Mouse (Mus musculus) myocyte (in vitro differentiated cells): ENCODE measurements around the gene Gpr137c. TPM values are rescaled to one million over a fixed set of nuclear protein-coding genes. Genes with fewer than 3 reads are reported as not detected.

Experiments
- H3K27me3 ChIP-seq: one replicate; pipeline ENCODE4 v1.6.1; 2011; ENCODE audit not compliant: control insufficient read depth, insufficient read depth, insufficient read length
- H3K36me3 ChIP-seq: one replicate; pipeline ENCODE4 v1.6.1; 2011; ENCODE audit not compliant: control insufficient read depth, insufficient read depth
- H3K4me2 ChIP-seq: one replicate; pipeline ENCODE4 v1.6.1; 2011; ENCODE audit warnings: low read depth, control low read depth
- H3K4me3 ChIP-seq: one replicate; pipeline ENCODE4 v1.5.1; 2011; ENCODE audit warnings: mild to moderate bottlenecking, control low read depth, moderate library complexity
- H3K79me2 ChIP-seq: one replicate; pipeline ENCODE4 v1.6.1; 2011; ENCODE audit not compliant: control insufficient read depth, insufficient read depth
- H3ac ChIP-seq: one replicate; pipeline ENCODE4 v1.6.1; 2011; ENCODE audit not compliant: control insufficient read depth, insufficient read length
- CEBPB ChIP-seq: IDR thresholded peaks from 2 replicates; pipeline ENCODE4 v1.6.1; 2011; ENCODE audit warnings: mild to moderate bottlenecking, moderate library complexity; ENCODE audit not compliant: poor library complexity, insufficient read depth, severe bottlenecking
- E2F4 ChIP-seq: IDR thresholded peaks from one replicate; pipeline ENCODE4 v1.6.1; 2011; ENCODE audit warnings: mild to moderate bottlenecking, control low read depth, moderate library complexity; ENCODE audit not compliant: insufficient read depth
- MAX ChIP-seq: IDR thresholded peaks from one replicate; pipeline ENCODE4 v1.6.1; 2011; ENCODE audit warnings: low read depth, mild to moderate bottlenecking, control low read depth
- MYOD1 ChIP-seq, 3 experiments: IDR thresholded peaks; one replicate each; pipeline ENCODE4 v1.6.1; 2011; ENCODE audit warnings: control low read depth in 2 of 3, low read depth in 2 of 3, mild to moderate bottlenecking in 2 of 3, moderate library complexity in 1 of 3; ENCODE audit not compliant: insufficient read length in 2 of 3, control insufficient read depth in 1 of 3
- MYOG ChIP-seq, 3 experiments: IDR thresholded peaks; one replicate each; pipeline ENCODE4 v1.6.1; 2011; ENCODE audit warnings: control low read depth in 2 of 3, low read depth in 2 of 3, mild to moderate bottlenecking in 2 of 3; ENCODE audit not compliant: insufficient read length in 2 of 3, control insufficient read depth in 1 of 3, insufficient read depth in 1 of 3
- POLR2A ChIP-seq: IDR thresholded peaks from one replicate; pipeline ENCODE4 v1.6.1; 2011; ENCODE audit warnings: low read depth, mild to moderate bottlenecking, control low read depth, moderate library complexity; ENCODE audit not compliant: insufficient read length
- POLR2AphosphoS2 ChIP-seq: IDR thresholded peaks from one replicate; pipeline ENCODE4 v1.6.1; 2011; ENCODE audit warnings: low read depth, control low read depth; ENCODE audit not compliant: insufficient read length
- REST ChIP-seq: IDR thresholded peaks from one replicate; pipeline ENCODE4 v1.6.1; 2011; ENCODE audit warnings: mild to moderate bottlenecking, control low read depth, moderate library complexity; ENCODE audit not compliant: insufficient read depth, insufficient read length
- SRF ChIP-seq: IDR thresholded peaks from one replicate; pipeline ENCODE4 v1.6.1; 2011; ENCODE audit warnings: low read depth; ENCODE audit not compliant: control insufficient read depth, insufficient read length
- TCF12 ChIP-seq: IDR thresholded peaks from one replicate; pipeline ENCODE4 v1.6.1; 2011; ENCODE audit warnings: mild to moderate bottlenecking, control low read depth; ENCODE audit not compliant: poor library complexity, insufficient read depth, severe bottlenecking
- TCF3 ChIP-seq: IDR thresholded peaks from one replicate; pipeline ENCODE4 v1.6.1; 2011; ENCODE audit warnings: low read depth, control low read depth; ENCODE audit not compliant: insufficient read length
- USF1 ChIP-seq: IDR thresholded peaks from one replicate; pipeline ENCODE4 v1.6.1; 2011; ENCODE audit warnings: low read depth, mild to moderate bottlenecking, control low read depth, moderate library complexity
- polyA plus RNA-seq: library from polyadenylated mRNA; unstranded; fragments of >200 nt; fragmentation: generic; extraction: Trizol; gene quantifications from one replicate; pipeline ENCODE4 v1.2.1, GENCODE M21; 2012; ENCODE audit warnings: missing spikeins

The Gpr137c gene
- 0.18 TPM for polyA plus RNA-seq

DNA sequence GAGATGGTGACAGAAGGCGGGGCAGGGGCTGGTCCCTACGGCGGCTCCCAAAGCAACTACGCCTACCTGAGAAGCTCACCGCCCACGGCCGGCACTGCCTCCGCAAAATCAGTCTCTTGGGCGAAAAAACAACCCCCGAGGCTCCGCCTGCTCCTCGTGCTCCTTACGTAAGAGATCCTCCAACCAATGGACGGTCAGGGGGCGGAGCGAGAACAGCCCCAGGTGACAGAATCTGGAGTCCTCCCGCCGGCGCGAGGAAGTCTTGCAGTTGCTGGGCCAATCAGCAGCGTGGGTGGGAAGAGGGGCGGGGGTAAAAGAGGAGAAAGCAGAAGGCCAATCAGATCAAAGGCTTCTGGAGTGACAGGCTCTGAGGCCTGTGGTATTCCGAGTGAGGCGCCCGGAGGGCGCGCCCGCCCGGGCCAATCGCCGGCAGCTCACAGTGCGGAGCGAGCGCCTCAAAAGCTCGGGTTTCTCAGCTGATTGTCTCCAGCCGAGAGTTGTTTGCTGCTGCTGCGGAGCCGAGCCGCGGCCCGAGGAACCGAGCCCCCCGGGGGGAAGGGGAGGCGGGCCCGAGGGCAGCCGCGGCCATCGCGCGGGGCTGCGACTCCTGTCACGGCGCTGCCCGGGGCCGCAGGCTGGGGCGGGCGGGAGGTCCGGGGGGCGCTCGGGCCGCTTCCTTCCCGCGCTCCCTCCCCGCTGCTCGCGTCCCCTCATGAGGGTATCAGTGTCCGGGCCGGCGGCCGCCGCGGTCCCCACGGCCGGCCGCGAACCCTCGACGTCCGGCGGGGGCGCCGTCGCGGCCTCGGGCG lies at the start of gene Gpr137c:
Gpr137c (plus strand) TSS at position 437 of the 809 bp plus-strand sequence.
- Histone ChIP-seq H3K4me2 (peak within 1 kb of the TSS; percentile 99), H3K27me3 (peaks cover 14% of the 10 kb centered on the region), H3ac (peak within 1 kb of the TSS; percentile 27), H3K79me2 (no peaks in the 10 kb centered on the region), H3K36me3 (no peaks in the 10 kb centered on the region), H3K4me3 (peak within 1 kb of the TSS; percentile 29)
- TF ChIP-seq USF1 (peak; percentile 60), E2F4 (no peak), MAX (no peak), POLR2A (peak; percentile 39), SRF (no peak), TCF12 (no peak)

DNA sequence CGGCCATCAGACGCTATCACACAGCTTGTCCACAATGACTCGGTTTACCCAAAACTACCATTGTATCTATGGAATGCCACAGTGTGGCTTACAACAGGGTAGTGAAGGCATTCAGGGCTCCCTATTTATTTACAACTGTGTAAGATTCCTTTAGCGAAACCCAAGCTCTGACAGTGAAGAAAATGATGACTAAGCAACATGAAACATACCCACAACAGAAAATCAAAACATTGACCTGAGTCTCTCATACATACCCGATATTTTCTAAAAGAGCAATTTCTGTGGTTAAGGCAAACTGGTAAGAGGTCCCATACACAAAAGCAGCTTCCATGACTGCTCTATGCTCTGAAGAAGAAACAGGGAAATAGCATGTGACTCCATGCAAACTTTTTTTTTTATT lies 47.3 kb upstream of the Gpr137c start:
- Histone ChIP-seq H3K4me2 (no peak overlapping the region), H3K79me2 (no peaks in the 10 kb centered on the region), H3K27me3 (no peaks in the 10 kb centered on the region), H3K36me3 (no peaks in the 10 kb centered on the region), H3K4me3 (no peak overlapping the region), H3ac (no peak overlapping the region)
- TF ChIP-seq MYOG (IDR thresholded peaks at IDR 0.05; ENCODE audit: control insufficient read depth in 1 of 3, insufficient read depth in 1 of 3, insufficient read length in 2 of 3, low read depth in 2 of 3): no peak
- TF ChIP-seq TCF12: no peak
- TF ChIP-seq MYOD1 (IDR thresholded peaks at IDR 0.05; ENCODE audit: control insufficient read depth in 1 of 3, insufficient read length in 2 of 3, low read depth in 2 of 3): no peak
- TF ChIP-seq MAX: no peak
- no peak for TF ChIP-seq POLR2A
- TF ChIP-seq CEBPB: no peak
- no peak for TF ChIP-seq USF1
- TF ChIP-seq POLR2AphosphoS2: no peak
- no peak for TF ChIP-seq E2F4

DNA sequence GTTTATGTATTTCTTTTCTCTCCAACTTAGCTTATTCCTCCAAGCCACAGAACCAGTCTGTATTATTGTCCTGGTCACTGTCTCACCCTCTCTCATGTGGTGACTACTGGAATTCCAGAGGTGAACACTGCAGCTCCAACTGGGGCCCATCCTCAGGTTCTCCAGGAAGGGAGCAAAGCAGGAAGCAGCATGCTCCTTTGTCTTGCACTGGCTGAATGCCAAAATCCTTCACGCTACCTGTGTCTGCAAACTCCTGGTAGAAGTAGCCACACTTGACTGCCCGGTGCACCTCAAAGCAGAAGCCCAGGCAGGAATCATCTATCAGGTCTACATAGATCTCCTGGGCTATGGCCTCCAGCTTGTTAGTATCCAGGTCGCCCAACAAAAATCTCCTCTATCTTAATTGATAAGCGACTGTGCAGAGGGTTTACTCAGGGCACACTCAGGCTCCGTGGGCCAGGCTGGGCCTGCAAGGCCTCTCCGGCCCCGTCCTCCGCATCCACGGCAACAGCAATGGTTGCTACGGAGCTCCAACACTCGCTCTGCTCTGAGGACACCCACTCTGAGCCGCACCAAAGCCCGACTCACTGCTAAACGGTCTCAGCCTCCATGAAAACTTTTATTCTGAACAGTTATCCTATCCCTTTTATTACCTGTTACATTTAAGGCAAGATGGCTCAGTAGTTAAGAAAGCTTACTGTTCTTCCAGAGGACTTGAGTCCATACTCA lies 44.3 kb upstream of the Gpr137c start:
- Histone ChIP-seq H3K36me3 (no peaks in the 10 kb centered on the region), H3K79me2 (no peaks in the 10 kb centered on the region), H3K4me2 (no peak overlapping the region), H3ac (no peak overlapping the region), H3K4me3 (no peak overlapping the region), H3K27me3 (no peaks in the 10 kb centered on the region)
- TF ChIP-seq USF1 (no peak), MAX (no peak), REST (no peak)

DNA sequence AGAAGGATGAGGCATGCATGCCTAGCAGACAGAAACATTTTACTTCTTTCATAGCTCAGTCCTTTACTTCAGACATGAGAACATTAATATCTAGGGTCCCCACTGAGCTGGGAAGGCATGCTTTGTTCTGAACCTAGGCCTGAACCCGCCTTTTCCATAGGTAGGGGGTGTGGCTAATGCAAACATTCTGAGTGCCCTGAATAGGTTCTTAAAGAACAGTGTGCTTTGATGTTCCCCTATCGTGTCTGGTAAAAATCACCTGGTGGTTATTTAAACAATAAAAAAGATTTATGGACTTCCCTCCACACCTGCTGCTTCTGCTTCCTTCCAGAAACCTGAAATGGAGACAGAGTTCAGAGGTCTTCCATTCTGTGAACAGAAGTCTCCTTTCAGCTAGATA lies 40.3 kb upstream of the Gpr137c start:
- no peak overlapping the region for H3K4me2 ChIP-seq
- H3K4me3 ChIP-seq: no peak overlapping the region
- TF ChIP-seq REST (no peak), CEBPB (no peak), TCF3 (no peak), MAX (no peak)
- H3K36me3 ChIP-seq: no peaks in the 10 kb centered on the region
- no peaks in the 10 kb centered on the region for H3K79me2 ChIP-seq
- no peaks in the 10 kb centered on the region for H3K27me3 ChIP-seq
- no peak overlapping the region for H3ac ChIP-seq

DNA sequence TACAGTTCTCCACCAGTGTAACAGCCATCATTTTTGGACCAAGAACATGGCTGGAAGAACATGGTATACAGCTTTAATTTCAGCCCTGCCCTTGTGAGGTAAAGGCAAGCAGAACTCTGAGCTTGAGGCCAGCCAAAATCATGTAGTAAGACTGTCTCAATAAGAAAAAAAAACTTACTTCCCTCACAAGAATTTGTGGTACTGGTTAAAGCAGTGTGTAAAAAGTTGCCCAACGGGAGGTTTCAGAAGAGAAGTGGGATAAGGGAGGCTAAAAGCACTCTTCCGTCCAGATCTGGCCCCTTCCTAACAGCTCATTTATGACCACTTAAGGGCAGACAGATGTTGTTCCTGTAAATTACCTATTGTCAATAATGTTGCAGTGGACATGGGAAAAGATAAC lies 39.9 kb upstream of the Gpr137c start:
- Histone ChIP-seq H3ac (no peak overlapping the region), H3K36me3 (no peaks in the 10 kb centered on the region)
- no peak for TF ChIP-seq SRF
- no peak for TF ChIP-seq TCF3
- no peak for TF ChIP-seq CEBPB
- no peak for TF ChIP-seq USF1
- TF ChIP-seq E2F4: no peak
- no peak for TF ChIP-seq MAX
- no peak for TF ChIP-seq POLR2AphosphoS2
- TF ChIP-seq MYOG (IDR thresholded peaks at IDR 0.05; ENCODE audit: control insufficient read depth in 1 of 3, insufficient read depth in 1 of 3, insufficient read length in 2 of 3, low read depth in 2 of 3): no peak
- TF ChIP-seq REST: no peak
- TF ChIP-seq POLR2A: no peak
- TF ChIP-seq MYOD1 (IDR thresholded peaks at IDR 0.05; ENCODE audit: control insufficient read depth in 1 of 3, insufficient read length in 2 of 3, low read depth in 2 of 3): no peak
- no peak for TF ChIP-seq TCF12

More for the DNA sequence above, 39.9 kb upstream of the Gpr137c start:
- Histone ChIP-seq H3K4me3 (no peak overlapping the region), H3K4me2 (no peak overlapping the region), H3K79me2 (no peaks in the 10 kb centered on the region), H3K27me3 (no peaks in the 10 kb centered on the region)
